Mouse (Mus musculus): Measurements from ENCODE around the gene Ptpn11.

Ptpn11 gene

GRCm38 (mm10) chr5:121089660-121090059 is 101.5 kb downstream of the Ptpn11 start:
- DNase-seq (ENCODE audit: low read depth, low spot score), result no peak

DNA sequence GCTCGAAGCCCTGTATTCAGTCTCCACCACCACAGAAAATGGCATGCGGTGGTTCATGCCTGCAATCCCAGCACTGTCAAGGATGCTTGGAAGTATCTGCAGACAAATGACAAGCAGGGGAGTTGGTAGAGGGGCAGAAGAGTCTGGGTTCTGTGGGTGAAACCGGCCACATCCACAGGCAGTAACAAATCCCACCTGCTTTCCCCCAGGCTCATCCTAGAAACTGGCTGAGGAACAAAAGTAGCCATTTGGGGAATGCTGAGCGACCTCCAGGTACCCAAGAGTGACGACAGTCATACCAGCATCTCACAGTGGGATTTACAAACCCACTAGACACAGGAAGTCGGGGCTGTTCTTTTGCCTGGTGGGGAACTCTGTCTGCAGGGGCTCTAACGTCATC is 103.5 kb downstream of the Ptpn11 start:
- DNase-seq (ENCODE audit: low read depth, low spot score), result no peak

DNA sequence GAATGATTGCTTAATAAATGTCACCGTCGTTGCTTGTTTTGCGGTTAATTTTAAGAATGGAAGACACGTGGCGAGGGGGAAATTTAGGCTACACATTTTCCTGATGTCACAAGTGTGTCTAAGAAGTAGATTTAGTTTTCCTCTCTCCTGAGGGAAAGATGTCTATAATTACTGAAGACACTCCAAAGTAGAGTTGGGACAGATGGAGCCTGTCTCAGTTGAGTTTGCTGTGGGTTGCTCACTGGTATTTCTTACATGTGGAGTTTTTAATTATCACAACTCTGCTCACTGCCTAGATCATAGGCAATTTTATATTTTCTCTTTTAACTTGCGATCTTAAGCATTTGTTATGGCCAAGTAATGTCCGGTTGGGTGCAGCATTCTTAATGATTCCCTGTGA is 108.6 kb downstream of the Ptpn11 start:
- DNase-seq (ENCODE audit: low read depth, low spot score), result no peak

GRCm38 (mm10) chr5:121081754-121082153 is 109.4 kb downstream of the Ptpn11 start:
- DNase-seq (ENCODE audit: low read depth, low spot score), result no peak

Measured in brain, embryonic 18.5 days (tissue).